Mouse (Mus musculus): ENCODE results near the gene Mboat2.

Gene Mboat2

GRCm38 (mm10) chr12:24860436-24860835, 29.8 kb downstream of the Mboat2 start:
- in situ Hi-C loops (cut with MboI, MseI): no loop called here

- in situ Hi-C loops (cut with MboI, MseI): no loop called here
Observed at GRCm38 (mm10) chr12:24863762-24864161, 33.1 kb downstream of the Mboat2 start.

GRCm38 (mm10) chr12:24866645-24867044, 36.0 kb downstream of the Mboat2 start:
- in situ Hi-C loops (cut with MboI, MseI): no loop called here

GRCm38 (mm10) chr12:24868694-24869093, 38.0 kb downstream of the Mboat2 start:
- in situ Hi-C loops (cut with MboI, MseI): no loop called here

- in situ Hi-C loops (cut with MboI, MseI): no loop called here
Observed at GRCm38 (mm10) chr12:24869231-24869630, 38.6 kb downstream of the Mboat2 start.

GRCm38 (mm10) chr12:24870901-24871300, 40.2 kb downstream of the Mboat2 start:
- in situ Hi-C loops (cut with MboI, MseI): no loop called here

- in situ Hi-C loops (cut with MboI, MseI): no loop called here
Observed at GRCm38 (mm10) chr12:24872264-24872663, 41.6 kb downstream of the Mboat2 start.

- in situ Hi-C loops (cut with MboI, MseI): no loop called here
Observed at GRCm38 (mm10) chr12:24872689-24873088, 42.0 kb downstream of the Mboat2 start.

- in situ Hi-C loops (cut with MboI, MseI): no loop called here
Observed at GRCm38 (mm10) chr12:24875908-24876307, 45.2 kb downstream of the Mboat2 start.

- in situ Hi-C loops (cut with MboI, MseI): no loop called here
Observed at GRCm38 (mm10) chr12:24877231-24877630, 46.6 kb downstream of the Mboat2 start.

GRCm38 (mm10) chr12:24878090-24878489, 47.4 kb downstream of the Mboat2 start:
- in situ Hi-C loops (cut with MboI, MseI): no loop called here

GRCm38 (mm10) chr12:24878735-24879362, 48.2 kb downstream of the Mboat2 start:
- in situ Hi-C loops (cut with MboI, MseI): no loop called here

- in situ Hi-C loops (cut with MboI, MseI): no loop called here
Observed at GRCm38 (mm10) chr12:24879613-24880029, 48.9 kb downstream of the Mboat2 start.

- in situ Hi-C loops (cut with MboI, MseI): no loop called here
Observed at GRCm38 (mm10) chr12:24883279-24883678, 52.6 kb downstream of the Mboat2 start.

- in situ Hi-C loops (cut with MboI, MseI): no loop called here
Observed at GRCm38 (mm10) chr12:24886800-24887199, 56.1 kb downstream of the Mboat2 start.

- in situ Hi-C loops (cut with MboI, MseI): no loop called here
Observed at GRCm38 (mm10) chr12:24889371-24890051, 58.8 kb downstream of the Mboat2 start.

- in situ Hi-C loops (cut with MboI, MseI): no loop called here
Observed at GRCm38 (mm10) chr12:24890158-24890557, 59.5 kb downstream of the Mboat2 start.

- in situ Hi-C loops (cut with MboI, MseI): no loop called here
Observed at GRCm38 (mm10) chr12:24890684-24891459, 60.2 kb downstream of the Mboat2 start.

- in situ Hi-C loops (cut with MboI, MseI): no loop called here
Observed at GRCm38 (mm10) chr12:24892536-24892935, 61.9 kb downstream of the Mboat2 start.

- in situ Hi-C loops (cut with MboI, MseI): no loop called here
Observed at GRCm38 (mm10) chr12:24893777-24894468, 63.2 kb downstream of the Mboat2 start.

GRCm38 (mm10) chr12:24895352-24895751, 64.7 kb downstream of the Mboat2 start:
- in situ Hi-C loops (cut with MboI, MseI): no loop called here

- in situ Hi-C loops (cut with MboI, MseI): no loop called here
Observed at GRCm38 (mm10) chr12:24897354-24897753, 66.7 kb downstream of the Mboat2 start.
